In the genomic region with DNA sequence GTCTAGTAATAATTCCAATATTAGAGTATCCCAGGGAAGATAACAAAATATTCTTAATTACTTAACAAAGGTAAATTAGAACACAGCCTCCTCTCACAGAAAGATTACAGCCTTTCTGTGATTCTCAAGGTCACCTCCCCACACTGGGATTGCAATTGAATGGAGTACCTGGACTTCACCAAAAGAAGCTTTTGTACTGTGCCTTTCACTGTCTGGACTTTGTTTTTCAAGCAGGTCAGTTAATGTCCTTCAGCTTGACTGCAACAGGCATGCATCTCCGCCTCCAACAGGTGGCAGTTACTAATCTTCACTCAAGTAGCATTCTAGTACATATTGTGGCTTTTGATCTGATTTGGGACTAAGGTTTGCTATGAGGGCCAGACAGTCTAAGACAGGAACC, we compare ENCODE assay signal across 20 mouse cellular contexts.
A peak's percentile ranks its signal among the peaks of the same experiment; 100 is the strongest.
DNase-seq lines count a peak whose midpoint lies in the region.
"Had no signal": no experiment of that assay in that cellular context is flagged by ENCODE, and none has a peak within 500 bp of the region (broad histone marks: within the 10 kb centered on the region; RNA-seq: fewer than 3 reads in every experiment).

No protein-coding gene starts in this region.

- intact Hi-C loops in heart, postnatal 14 days (cut with DNase I): no loop called here

- peak; percentile 30 for DNase-seq in kidney, adult 9 months
- DNase-seq in kidney, postnatal 10 days: no peak
- DNase-seq in ES-CJ7 (ENCODE audit: low read depth, low spot score) (peak; percentile 48), R1 (ENCODE audit: low read depth, low spot score) (peak; percentile 68), ZHBTc4 (ENCODE audit: low read depth, low spot score) (peak; percentile 53)
- DNase-seq in heart, postnatal 14 days: no peak
- DNase-seq in thymus, postnatal 14 days: no peak
- no peak for DNase-seq in thymus, postnatal 4 days
- DNase-seq: adrenal gland, adult 2 months; adrenal gland, adult 8-10 months; adrenal gland, postnatal 10 days; adrenal gland, postnatal 14 days; adrenal gland, postnatal 25 days; adrenal gland, postnatal 36 days; B cell, adult 2 months; cerebellum, adult 11 months; cerebellum, adult 11-12 months; cerebellum, adult 18-20 months; cerebellum, adult 2 months; cerebellum, adult 8-10 months had no signal

Comparison
In these comparisons a context has a peak if more than half of its experiments do, and no peak if none do; other contexts are left out.
1. DNase-seq: peak in kidney, adult 9 months (single experiment), ES-CJ7 (single experiment), R1 (single experiment) and ZHBTc4 (single experiment); none in kidney, postnatal 10 days (single experiment), heart, postnatal 14 days (0 of 2), thymus, postnatal 14 days (single experiment) and thymus, postnatal 4 days (single experiment).